Mouse (Mus musculus): ENCODE measurements around the gene Lig4. TPM values are rescaled to one million over a fixed set of nuclear protein-coding genes. Genes with fewer than 3 reads are reported as not detected.

The Lig4 gene
- polyA plus RNA-seq, 1 experiment: 9.6 TPM

DNA sequence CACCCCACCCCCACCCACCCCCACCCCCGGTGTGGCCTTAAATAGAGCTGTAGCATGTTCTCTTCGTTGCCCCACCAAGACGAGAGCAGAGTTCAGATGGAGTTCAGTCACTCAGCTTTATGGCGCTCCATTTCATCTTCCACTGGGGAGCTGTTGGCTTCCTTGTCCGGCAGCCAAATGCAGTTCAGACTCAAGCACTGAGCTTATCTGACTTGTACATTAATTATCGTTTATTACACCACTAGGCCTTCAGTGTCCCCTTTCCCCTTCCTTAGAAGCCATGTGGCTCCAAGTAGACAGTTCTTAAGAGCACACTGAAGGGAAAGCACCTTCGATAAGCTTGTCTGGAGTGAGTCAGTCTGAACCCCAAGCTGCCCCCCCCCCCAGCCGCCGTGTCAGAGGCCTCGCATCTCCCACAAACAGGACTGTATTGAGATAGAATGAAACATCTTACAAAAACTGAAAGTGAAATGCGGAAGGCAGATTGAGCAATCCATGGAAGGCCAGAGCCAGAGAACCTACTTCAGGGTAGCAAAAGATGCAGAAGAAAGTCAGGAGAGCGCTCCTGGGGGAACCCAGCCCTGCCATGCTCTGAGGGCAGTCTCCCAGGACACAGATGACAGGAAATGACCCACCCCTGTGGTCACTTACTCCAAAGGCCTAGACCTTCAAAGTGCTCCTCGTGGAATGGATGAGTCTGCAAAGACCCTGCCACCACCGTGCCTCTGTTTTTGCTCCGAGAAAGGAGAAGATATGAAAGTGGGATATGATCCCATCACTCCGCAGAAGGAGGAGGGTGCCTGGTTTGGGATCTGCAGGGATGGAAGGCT lies 28.9 kb upstream of the Lig4 start, which contains the start of gene Tnfsf13b:
Gene Tnfsf13b (plus strand): TSS at position 312 of the 830 bp plus-strand sequence.
- Histone ChIP-seq H3K4me1 (ENCODE audit: control insufficient read depth, insufficient read depth, low read length) (no peaks in the 10 kb centered on the region), H3K27me3 (ENCODE audit: control insufficient read depth, insufficient read depth, low read length, poor library complexity, severe bottlenecking) (no peaks in the 10 kb centered on the region), H3K4me3 (ENCODE audit: low read depth, low read length) (peak within 1 kb of the TSS; percentile 68), H3K9ac (ENCODE audit: low read depth, poor library complexity, severe bottlenecking) (0 out of 2 replicates have a peak within 1 kb of the TSS, but pooled peaks have one; percentile 13), H3K36me3 (ENCODE audit: control insufficient read depth, insufficient read depth, low read length, poor library complexity, severe bottlenecking) (no peaks in the 10 kb centered on the region), H3K27ac (ENCODE audit: insufficient read depth, low read length) (no peak within 1 kb of the TSS), H3K9me3 (replicated peaks; ENCODE audit: control insufficient read depth, insufficient read depth, low read length, poor library complexity, severe bottlenecking) (no peaks in the 10 kb centered on the region)
- TF ChIP-seq CTCF (IDR thresholded peaks at IDR 0.05; ENCODE audit: low read depth, low read length) (no peak), POLR2A (IDR thresholded peaks at IDR 0.05; ENCODE audit: insufficient read depth, low read length) (no peak), EP300 (IDR thresholded peaks at IDR 0.05; ENCODE audit: insufficient read depth, low read depth, low read length) (no peak)

DNA sequence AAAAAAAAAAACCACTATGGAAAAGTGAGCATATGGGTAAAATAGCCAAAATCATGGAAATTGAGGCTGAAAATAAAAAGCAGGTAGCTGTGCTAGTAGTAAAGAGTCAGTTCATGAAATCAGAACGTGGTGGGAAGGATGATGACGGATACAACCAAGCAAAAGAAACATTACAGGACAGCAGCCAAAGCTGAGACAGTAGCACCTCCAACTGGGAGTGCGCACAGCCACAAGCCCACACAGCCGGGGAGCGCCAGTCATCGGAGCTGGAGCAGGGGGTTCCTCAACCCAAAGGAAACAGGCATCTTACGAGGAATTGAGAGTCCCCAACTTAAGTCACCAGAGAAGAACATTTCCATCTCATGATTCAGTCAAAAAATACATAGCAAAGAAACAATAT lies 26.6 kb upstream of the Lig4 start:
- Histone ChIP-seq H3K36me3 (ENCODE audit: control insufficient read depth, insufficient read depth, low read length, poor library complexity, severe bottlenecking) (no peaks in the 10 kb centered on the region), H3K4me1 (ENCODE audit: control insufficient read depth, insufficient read depth, low read length) (no peaks in the 10 kb centered on the region), H3K4me3 (ENCODE audit: low read depth, low read length) (no peak overlapping the region), H3K9ac (ENCODE audit: low read depth, poor library complexity, severe bottlenecking) (no peak overlapping the region), H3K9me3 (replicated peaks; ENCODE audit: control insufficient read depth, insufficient read depth, low read length, poor library complexity, severe bottlenecking) (no peaks in the 10 kb centered on the region), H3K27me3 (ENCODE audit: control insufficient read depth, insufficient read depth, low read length, poor library complexity, severe bottlenecking) (no peaks in the 10 kb centered on the region), H3K27ac (ENCODE audit: insufficient read depth, low read length) (no peak overlapping the region)
- TF ChIP-seq EP300 (IDR thresholded peaks at IDR 0.05; ENCODE audit: insufficient read depth, low read depth, low read length): no peak
- no peak for TF ChIP-seq POLR2A (IDR thresholded peaks at IDR 0.05; ENCODE audit: insufficient read depth, low read length)
- TF ChIP-seq CTCF (IDR thresholded peaks at IDR 0.05; ENCODE audit: low read depth, low read length): no peak

DNA sequence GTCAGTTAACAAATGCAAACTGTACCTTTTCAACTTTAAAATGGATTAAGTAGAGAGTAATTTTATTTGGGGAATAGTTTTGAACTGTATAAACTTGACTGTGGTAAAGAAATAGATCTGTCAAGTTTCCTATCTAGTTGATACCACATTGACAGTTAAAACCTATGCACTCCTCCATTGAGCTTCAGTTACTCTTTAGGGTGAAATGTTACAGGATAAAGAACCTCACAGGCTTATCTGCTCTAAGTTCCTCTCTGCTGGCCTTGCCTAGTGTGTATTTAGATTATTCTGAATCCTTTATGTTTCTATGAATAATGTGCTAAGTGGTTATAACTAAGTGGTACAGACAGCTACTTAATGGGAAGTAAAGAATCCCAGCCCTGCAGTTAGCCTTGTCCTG lies 2.7 kb upstream of the Lig4 start:
- Histone ChIP-seq H3K27ac (ENCODE audit: insufficient read depth, low read length) (no peak overlapping the region), H3K4me3 (ENCODE audit: low read depth, low read length) (no peak overlapping the region), H3K36me3 (ENCODE audit: control insufficient read depth, insufficient read depth, low read length, poor library complexity, severe bottlenecking) (peaks cover 17% of the 10 kb centered on the region), H3K27me3 (ENCODE audit: control insufficient read depth, insufficient read depth, low read length, poor library complexity, severe bottlenecking) (no peaks in the 10 kb centered on the region), H3K9ac (ENCODE audit: low read depth, poor library complexity, severe bottlenecking) (no peak overlapping the region), H3K9me3 (replicated peaks; ENCODE audit: control insufficient read depth, insufficient read depth, low read length, poor library complexity, severe bottlenecking) (no peaks in the 10 kb centered on the region), H3K4me1 (ENCODE audit: control insufficient read depth, insufficient read depth, low read length) (peaks cover 2% of the 10 kb centered on the region)
- no peak for TF ChIP-seq POLR2A (IDR thresholded peaks at IDR 0.05; ENCODE audit: insufficient read depth, low read length)
- no peak for TF ChIP-seq EP300 (IDR thresholded peaks at IDR 0.05; ENCODE audit: insufficient read depth, low read depth, low read length)
- TF ChIP-seq CTCF (IDR thresholded peaks at IDR 0.05; ENCODE audit: low read depth, low read length): no peak

DNA sequence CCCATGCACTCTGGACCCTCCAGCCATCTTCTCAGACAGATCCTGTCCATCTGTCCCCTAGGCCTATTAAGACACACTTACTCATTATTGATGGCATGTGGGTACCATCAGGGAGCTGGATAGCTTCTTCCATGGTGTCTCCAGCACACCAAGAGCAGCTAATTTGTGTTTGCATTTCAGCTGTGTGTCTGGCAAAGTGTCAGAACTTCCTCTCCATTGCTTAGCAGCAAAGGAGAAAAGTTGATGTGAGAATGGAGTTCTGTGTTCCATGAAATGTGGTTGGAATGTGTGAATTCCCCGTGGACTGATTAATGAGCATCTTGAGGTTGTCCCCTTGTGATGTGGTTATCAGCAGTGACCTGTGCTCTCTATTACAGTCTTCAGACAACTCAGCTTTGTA lies 2.3 kb upstream of the Lig4 start:
- no peak overlapping the region for H3K9ac ChIP-seq (ENCODE audit: low read depth, poor library complexity, severe bottlenecking)
- H3K27ac ChIP-seq (ENCODE audit: insufficient read depth, low read length): no peak overlapping the region
- no peak overlapping the region for H3K4me3 ChIP-seq (ENCODE audit: low read depth, low read length)
- peaks cover 2% of the 10 kb centered on the region for H3K4me1 ChIP-seq (ENCODE audit: control insufficient read depth, insufficient read depth, low read length)
- no peaks in the 10 kb centered on the region for H3K27me3 ChIP-seq (ENCODE audit: control insufficient read depth, insufficient read depth, low read length, poor library complexity, severe bottlenecking)
- no peaks in the 10 kb centered on the region for H3K9me3 ChIP-seq (replicated peaks; ENCODE audit: control insufficient read depth, insufficient read depth, low read length, poor library complexity, severe bottlenecking)
- TF ChIP-seq CTCF (IDR thresholded peaks at IDR 0.05; ENCODE audit: low read depth, low read length) (no peak), EP300 (IDR thresholded peaks at IDR 0.05; ENCODE audit: insufficient read depth, low read depth, low read length) (no peak), POLR2A (IDR thresholded peaks at IDR 0.05; ENCODE audit: insufficient read depth, low read length) (no peak)
- peaks cover 17% of the 10 kb centered on the region for H3K36me3 ChIP-seq (ENCODE audit: control insufficient read depth, insufficient read depth, low read length, poor library complexity, severe bottlenecking)

DNA sequence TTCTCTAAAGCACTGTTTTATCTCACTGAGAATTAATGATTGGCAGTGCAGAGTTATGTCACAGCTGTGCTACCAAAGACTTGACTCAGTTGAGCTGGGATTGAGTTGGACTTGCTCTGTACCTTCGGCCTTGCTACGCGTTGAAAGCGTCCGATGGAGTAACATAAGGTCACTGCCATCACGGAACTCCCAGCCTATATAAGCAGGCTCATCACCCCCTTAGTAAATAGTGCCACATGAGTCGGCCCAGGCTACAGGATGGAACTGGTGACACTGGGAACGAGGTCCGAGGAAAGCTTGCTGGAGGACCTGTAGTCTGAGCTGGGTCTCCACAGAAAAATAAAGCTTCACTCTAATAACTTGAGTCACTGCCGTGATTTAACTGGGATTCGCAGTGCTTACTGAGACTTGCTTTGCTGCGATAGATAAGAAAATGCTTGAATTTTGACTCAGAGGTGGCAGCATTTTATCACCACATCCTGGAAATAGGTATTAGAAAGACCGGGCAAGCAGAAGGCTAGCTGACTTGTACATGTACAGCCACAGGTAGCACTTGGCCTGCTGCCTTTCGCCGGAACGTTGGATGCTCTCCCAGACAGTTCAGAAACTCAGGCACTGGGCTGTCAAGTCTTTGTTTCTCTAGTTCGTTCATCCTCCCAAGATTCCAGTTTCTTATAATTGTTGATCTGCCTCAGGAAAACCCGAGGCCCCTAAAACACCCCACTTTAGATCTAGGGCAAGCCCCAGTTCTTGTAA lies 1.2 kb upstream of the Lig4 start:
- TF ChIP-seq EP300 (IDR thresholded peaks at IDR 0.05; ENCODE audit: insufficient read depth, low read depth, low read length): no peak
- H3K27ac ChIP-seq (ENCODE audit: insufficient read depth, low read length): no peak overlapping the region

DNA sequence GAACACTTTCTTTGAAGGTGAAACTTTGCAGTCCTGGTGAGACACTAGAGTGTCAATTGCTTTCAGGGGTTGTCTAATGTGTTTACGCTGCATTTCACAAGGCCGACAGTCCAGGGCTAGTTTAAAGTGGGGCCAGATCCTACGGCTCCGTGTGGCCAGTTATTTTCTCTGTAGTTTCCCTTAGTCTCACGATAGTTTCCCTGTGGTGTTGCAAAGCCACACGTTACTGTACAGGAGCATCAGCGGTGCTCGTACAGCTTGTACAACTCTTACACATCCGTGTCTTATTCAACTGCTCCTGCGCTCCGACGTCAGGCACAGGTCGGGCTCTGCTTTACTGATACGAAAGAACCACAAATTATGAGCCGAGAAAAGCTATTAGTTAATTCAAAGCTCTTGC lies 470 bp downstream of the Lig4 start:
- H3K36me3 ChIP-seq (ENCODE audit: control insufficient read depth, insufficient read depth, low read length, poor library complexity, severe bottlenecking): peaks cover 21% of the 10 kb centered on the region
- no peak overlapping the region for H3K27ac ChIP-seq (ENCODE audit: insufficient read depth, low read length)
- no peaks in the 10 kb centered on the region; the same call in 1 of the 2 replicates for H3K9me3 ChIP-seq (replicated peaks; ENCODE audit: control insufficient read depth, insufficient read depth, low read length, poor library complexity, severe bottlenecking)
- TF ChIP-seq EP300 (IDR thresholded peaks at IDR 0.05; ENCODE audit: insufficient read depth, low read depth, low read length) (no peak), CTCF (IDR thresholded peaks at IDR 0.05; ENCODE audit: low read depth, low read length) (no peak), POLR2A (IDR thresholded peaks at IDR 0.05; ENCODE audit: insufficient read depth, low read length) (no peak)
- H3K9ac ChIP-seq (ENCODE audit: low read depth, poor library complexity, severe bottlenecking): peak overlapping the region; percentile 99
- peaks cover 2% of the 10 kb centered on the region for H3K4me1 ChIP-seq (ENCODE audit: control insufficient read depth, insufficient read depth, low read length)
- no peaks in the 10 kb centered on the region for H3K27me3 ChIP-seq (ENCODE audit: control insufficient read depth, insufficient read depth, low read length, poor library complexity, severe bottlenecking)
- peak overlapping the region; percentile 97 for H3K4me3 ChIP-seq (ENCODE audit: low read depth, low read length)

More for the DNA sequence above, 1.2 kb upstream of the Lig4 start:
- peak overlapping the region; percentile 99 for H3K9ac ChIP-seq (ENCODE audit: low read depth, poor library complexity, severe bottlenecking)
- H3K36me3 ChIP-seq (ENCODE audit: control insufficient read depth, insufficient read depth, low read length, poor library complexity, severe bottlenecking): peaks cover 17% of the 10 kb centered on the region
- no peaks in the 10 kb centered on the region for H3K27me3 ChIP-seq (ENCODE audit: control insufficient read depth, insufficient read depth, low read length, poor library complexity, severe bottlenecking)
- H3K4me1 ChIP-seq (ENCODE audit: control insufficient read depth, insufficient read depth, low read length): peaks cover 2% of the 10 kb centered on the region
- peak overlapping the region; percentile 97 for H3K4me3 ChIP-seq (ENCODE audit: low read depth, low read length)
- no peaks in the 10 kb centered on the region for H3K9me3 ChIP-seq (replicated peaks; ENCODE audit: control insufficient read depth, insufficient read depth, low read length, poor library complexity, severe bottlenecking)
